Mouse (Mus musculus) cerebellum, adult 9-10 months (tissue): Measurements from ENCODE around the gene Taf10.

ENCODE experiments used
- DNase-seq: peaks from one replicate; pipeline ENCODE4 v3.0.0; 2022

Gene Taf10

DNA sequence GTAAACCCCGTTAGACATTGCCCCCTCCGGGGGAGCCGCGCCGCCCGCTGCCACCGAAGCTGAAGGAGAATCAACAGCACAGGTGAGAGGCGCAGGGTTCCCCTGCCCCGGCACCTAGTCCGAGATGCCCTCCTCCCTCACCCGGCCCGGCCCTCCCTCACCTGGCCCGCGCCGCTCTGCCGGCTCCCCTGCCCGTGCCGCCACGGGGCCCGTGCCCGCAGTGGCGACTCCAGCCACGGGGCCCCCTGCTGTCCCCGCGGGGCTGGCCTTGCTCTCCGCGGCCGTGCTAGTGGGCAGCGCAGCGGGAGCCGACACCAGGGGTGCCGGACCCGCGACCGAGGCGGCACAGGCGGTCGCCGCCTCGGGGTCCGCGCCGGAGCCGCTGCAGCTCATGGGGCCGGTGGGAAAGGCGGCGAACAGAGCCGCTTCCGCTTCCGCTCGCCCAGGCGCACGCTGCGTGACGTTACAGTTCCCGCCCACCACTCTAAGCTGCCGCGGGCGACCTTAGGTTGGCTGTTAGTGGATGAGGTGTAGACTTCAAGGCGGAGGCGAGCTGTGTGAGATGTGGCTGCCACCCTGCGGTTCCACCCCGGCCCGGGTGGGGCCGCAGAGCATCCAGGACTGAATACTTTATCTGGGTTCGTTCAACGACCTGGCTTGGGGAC lies at the start of gene Taf10:
Gene Taf10, minus strand, starts transcription at position 436 of the 665 bp plus-strand sequence.
- DNase-seq, result peak; percentile 85

DNA sequence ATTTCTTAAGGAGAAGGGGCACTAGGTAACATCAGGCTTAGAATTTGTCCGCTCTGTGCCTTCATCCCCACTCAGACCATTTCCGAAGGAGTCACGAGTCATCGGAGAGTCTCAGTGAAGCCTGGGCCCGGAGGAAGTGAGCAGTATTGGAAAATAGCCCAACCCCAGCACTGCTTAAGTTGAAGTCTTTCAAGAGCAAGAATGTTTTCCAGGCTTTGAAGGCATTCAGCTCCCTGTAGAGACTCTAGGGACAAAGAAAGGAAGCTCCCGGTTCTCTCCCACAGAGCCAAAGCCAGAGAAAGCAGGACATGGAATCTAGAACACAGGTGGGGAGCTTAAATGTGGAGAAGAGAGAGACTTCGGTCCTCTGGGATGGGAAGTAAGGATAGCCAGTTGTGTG lies 49.5 kb upstream of the Taf10 start:
- DNase-seq, result no peak

DNA sequence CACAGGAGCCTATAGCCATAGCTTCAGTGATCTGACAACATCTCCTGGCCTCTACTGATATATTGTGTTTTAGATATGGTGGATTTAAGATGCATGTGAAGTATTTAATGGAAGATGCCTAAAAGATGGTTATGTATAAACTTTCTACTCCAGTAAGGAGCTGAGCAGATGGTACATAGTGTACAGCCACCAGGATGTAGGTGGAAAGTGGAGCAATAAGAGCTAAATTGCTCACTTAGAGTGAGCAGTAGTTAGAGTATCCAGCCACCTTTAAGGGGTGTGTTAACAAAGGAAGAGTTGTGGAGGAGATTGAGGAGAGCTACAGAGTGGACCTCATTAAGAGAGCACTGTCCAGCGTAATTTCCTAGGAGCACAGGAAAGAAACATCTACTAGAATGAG lies 47.0 kb upstream of the Taf10 start:
- no peak for DNase-seq

DNA sequence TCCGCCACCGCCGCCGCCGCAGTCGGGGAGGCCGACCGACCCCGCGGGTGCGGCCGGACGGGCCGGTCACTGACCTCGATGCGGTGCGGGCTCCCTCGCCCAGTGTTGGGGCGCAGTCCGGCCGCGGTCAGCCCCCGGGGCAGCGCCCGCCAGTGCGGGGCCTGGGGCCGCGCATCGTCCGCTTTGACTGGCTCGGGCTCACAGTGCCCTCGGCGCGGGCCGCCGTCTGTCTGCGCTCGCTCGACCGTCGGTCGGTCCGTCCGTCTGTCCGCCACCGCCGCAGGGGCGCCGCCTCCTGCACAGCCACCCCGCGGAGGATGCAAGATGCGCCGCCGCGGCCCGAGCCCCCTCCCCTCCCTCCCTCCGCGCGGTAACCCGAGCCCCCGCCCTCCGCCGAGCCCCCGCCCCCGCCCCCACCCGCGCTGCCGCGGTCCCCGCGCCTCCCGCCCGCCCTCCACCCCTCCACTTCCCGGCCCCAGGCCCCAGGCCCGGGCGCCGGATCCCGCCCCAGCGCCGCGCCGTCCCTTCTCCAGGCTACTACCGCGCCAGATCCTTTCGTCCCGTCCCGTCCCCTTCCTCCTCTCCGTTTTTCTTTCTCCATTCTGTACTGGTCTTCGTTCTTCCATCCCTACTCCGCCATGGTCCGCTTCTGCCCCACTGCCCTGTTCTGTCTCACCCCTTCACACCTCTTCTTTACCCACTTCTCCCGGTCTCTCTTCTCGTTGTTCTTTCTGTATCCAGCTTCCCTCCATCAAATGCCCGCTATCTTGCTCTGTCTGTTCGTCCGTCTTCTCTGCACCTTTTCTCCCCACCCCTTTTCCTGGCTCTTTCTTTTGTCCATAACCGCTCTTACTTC lies 43.4 kb upstream of the Taf10 start, which contains the start of gene Dchs1:
Gene Dchs1, minus strand, starts transcription at position 370 of the 856 bp plus-strand sequence.
- no peak for DNase-seq

DNA sequence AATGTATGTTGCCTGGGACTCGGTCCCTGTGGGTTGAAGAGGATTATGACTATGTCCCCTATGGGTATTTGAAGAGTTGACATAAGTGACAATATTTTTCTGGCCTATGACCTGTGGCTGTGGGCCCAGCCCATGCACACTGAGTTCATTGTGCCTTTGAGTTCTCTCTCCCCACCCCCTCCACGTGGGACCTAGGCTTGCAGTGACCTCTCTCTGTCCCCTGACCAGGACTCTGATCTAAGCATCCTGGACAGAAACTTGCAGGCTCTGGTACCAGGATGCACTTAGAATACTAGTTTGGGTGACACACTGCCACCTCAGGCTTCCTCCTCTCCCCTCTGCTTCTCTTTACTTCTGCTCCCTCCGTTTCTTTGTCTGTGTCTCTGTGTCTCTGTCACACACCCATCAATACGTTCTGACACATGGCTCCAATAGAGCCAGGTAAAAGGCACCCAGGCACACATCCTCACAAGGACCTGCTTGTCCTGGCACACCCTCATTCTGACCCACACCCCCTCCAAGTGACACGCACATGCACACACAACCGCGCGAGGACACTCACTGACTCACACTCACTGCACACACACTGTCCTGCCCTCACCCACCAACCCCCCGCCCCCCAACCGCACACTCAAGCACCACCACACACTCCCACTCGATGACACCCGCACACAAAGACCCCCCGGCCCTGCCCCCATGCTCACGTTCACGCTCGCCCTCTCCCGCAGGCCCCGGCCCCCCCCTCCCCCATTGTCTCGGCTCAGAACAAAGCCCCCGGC lies 42.5 kb upstream of the Taf10 start:
- no peak for DNase-seq

DNA sequence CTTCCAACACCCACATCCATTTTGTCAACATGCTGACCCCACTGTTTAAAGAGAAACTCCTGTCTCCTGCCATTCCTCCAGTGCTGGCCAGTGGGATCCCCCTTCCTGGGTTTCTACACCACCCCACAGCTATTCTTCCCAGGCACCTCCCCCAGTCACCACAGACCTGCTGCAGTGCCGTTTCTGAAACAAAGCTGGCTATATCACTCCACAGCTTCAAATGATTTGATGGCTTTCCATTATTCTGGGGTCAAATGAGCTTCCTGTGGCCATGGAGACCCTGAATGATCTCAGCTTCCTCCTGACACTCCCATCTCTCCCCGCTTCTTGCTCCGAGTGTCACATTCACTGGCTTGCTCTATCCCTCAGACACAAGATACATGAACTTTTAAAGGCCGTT lies 40.4 kb upstream of the Taf10 start:
- DNase-seq, result no peak

DNA sequence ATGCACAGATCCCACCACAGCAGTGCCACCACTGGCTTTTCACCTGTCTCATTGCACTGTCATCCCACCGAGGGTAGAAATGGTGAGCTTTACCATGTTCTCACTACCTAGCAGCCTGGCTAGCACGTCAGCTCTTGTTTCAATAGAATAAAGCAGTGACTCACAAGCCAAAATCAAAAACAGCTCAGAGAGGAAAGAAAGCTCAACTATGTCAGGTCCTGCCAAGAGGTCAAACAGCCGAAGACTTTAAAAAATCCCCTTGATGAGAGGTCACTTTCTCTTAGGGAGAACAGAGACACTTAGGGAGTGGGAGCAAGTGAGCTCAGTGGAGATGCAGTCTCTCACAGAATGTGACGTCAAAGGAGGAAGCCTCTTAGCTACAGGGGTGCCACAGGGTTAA lies 39.7 kb upstream of the Taf10 start:
- no peak for DNase-seq

DNA sequence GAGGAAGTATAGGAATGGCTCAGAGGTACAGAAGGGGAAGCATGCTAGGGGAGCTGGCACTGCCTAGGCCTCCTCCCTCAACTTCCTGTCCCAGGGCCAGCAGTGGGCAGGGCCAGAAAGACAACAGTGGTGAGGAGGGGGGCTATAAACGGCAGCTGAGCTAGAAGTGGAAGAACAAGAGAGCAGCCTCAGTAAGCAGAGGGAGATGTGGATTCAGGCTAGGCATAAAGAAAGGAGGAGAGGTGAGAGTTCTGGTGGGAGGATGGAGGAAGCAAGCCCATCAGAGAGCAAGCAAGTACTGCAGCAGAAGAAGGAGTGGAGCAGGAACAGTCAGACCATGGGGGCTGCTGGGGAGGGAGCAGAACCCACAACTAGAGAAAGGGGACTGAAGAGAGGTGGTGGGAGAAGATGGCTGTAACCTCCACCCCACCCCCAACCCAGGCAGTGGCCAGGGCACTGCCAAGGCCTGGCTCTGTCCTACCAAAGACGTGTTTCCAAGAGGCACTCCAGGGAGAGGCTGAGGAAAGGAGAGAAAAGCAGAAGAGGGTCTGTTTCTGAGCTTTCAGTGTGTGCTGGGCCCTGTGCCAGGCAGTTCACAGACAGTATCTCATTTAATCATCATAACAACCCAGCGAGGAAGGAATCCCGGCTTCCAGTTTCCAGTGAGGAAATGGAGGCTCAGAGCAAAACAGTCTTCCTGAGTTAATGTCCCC lies 34.5 kb upstream of the Taf10 start:
- DNase-seq, result no peak

DNA sequence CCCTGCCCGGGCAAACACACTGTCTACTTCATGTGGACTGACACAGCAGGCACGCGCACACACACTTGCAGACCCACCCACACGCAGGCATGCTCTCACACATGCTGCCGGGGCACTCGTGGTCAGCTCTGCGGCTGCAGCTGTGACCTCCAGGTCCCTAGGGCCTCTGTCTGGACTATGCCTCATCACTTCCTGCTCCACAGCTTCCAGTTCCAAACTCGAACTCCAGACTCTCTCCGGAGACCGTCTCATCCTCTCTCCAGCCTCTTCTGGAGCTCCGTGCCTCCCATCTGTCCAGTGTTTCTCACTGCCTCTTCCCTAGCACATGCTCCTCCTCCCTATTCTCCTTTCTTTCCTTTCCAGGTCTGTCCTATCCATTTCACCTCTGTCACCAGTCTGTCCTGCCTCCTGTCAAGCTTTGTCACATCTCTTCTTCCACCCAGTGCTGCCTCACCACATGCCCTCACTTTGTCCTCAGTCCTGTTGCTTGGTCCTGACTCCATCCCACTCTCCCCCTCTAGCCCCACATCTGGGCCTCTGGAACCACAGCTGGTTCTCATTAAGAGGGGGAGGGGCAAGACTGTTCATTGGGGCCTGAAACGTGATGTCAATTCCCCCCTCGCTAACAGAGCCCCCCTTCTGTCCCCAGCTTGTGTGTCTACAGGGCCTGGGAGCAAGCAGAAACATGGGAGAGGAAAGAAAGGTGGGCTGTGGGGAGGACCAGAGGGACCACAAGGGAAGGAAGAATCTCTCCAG lies 33.8 kb upstream of the Taf10 start:
- DNase-seq, result no peak

DNA sequence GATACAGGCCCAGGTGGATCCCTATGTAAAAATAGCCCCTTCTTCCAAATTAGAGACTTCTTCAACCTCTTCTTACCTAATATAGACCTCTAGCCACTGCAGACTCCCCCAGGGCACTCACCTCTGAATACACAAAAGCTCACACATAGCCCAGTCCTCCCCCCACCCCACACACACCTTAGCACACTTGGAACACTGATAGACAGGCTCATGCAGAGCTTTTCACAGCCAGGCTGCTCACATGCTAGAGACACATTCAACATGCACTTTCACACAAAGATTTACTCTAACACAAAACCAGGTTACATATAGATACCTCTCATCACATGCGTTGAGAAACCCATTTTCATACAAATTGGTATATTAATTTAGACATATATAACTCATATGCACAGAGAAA lies 33.2 kb upstream of the Taf10 start:
- DNase-seq, result no peak

DNA sequence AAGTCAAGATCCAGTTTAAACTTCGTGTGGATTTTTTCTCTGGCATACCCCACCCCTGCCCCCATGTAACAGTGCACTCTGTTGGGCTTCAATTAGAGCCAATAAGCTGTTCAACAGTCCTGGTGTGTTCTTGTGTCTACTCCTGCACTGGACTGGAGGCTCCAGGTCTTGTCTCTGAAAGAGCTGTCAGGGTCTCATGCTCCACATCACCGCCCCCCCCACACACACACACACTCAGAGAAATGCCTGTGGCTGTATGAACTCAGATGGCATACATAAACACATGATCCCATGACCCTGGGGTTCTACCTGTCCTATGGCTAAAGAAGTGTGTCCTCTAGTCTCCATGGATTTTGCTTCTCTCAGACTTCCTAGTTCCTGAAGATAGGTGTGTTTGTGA lies 31.9 kb upstream of the Taf10 start:
- DNase-seq, result no peak

DNA sequence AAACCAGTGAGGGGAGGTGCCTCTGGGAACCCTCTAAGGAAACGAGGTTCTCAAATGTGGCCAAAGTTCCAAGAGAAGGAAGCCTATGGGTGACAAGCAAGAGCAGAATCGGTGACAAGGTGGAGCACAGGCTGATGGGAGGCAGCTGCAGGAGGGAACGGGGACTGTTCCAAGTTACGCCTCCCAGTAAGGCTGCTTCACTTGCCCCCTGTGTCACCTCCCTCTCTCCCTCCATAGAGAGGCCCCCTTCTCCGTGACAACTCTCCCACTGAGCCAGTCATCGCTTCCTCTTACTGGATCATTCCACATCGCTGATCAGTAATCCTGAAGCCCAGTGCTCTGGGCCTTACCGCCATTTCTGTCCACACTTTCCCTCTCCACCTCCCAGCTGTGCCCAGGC lies 30.5 kb upstream of the Taf10 start:
- no peak for DNase-seq

DNA sequence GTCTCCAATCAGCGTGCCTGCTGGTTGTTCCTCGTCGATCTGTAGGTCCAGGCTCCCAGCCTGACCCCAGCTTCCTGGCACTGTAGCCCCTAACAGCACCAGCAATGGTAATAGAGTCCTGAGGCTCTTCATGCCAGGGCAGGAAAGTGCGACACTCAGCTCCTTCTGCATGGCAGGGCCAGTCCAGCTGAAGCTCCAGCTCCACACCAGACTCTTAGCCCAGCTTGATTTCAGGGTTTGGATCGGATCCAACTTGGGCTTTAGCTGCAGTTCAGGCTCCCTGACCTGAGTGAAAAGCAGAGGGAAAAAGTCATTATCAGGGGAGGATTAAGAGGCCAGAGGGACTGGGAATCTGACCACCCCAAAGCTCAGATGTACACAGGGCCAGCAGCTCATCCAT lies 28.9 kb upstream of the Taf10 start:
- DNase-seq, result no peak

DNA sequence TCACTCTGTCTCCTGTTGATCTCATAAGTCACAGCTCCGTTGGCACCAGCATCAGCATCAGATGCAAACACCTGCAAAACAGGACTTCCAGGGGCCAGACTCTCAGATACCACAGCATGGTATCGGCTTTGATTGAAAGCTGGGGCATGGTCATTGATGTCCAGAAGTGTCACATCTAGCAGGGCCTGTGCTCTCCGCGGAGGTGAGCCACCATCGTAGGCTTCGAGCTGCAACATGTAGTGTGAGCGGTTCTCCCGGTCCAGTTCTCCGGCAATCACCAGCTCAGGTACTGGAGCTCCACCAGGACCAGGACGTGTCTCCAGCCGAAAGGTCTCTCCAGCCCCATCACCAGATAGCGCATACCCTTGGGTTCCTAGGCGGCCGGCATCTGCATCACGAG lies 28.2 kb upstream of the Taf10 start:
- DNase-seq, result no peak

DNA sequence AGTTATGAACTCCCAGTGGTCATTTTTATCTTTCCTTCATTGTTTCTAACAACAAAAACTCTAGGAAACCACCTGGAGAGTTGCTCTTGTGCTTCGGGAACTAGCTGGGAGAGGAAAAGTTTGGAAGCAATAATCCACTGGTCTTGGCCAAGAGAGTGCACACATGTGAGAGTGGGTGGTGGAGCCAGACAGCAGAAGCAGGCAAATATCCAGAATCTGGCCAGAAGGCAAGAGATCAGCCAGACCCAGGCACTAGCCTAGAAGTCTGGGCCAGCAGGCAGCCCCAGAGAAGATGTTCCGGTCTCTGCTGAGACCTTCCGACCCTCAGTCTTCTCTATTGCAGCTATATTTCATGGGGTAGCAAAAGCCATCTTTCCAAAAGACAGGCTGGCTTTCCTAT lies 25.8 kb upstream of the Taf10 start:
- no peak for DNase-seq

DNA sequence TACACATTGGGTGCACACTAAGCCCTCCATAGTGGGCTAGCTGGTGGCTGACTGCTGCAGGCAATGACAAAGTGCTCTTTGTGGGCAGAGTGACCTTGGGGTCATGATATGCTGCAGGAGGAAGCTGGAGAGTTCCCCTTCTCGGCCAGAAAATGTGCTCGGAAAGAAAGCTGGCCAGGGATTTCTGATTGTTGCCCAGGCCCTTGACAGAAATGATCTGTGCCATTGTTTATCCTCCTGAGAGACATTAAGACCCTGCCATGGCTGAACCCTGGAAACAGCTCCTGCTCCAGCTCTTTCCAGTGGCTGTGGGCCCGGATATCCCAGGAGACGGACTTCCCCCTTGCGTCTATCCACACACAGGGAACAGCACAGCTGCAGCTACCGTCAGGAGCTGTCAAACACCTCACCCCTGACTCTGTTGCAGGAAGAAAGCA lies 23.6 kb upstream of the Taf10 start:
- no peak for DNase-seq

DNA sequence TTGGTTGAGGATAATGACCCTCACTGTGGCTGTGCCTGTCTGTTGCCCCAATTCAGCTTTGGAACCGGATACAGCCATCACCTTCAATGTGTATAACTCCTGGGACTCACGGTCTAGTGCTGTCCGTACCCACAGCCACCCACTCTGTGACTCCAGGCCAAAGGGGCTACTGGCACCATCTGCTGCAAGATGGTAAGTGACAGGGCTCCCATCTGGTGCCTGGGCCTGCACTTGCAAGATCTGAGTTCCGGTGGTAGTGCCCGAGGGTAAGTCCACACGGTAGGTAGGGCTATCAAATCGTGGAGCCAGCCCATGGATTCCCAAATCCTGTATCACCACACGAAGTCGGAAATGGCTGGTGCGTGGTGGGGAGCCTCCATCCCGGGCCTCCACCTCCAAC lies 20.2 kb upstream of the Taf10 start:
- no peak for DNase-seq

DNA sequence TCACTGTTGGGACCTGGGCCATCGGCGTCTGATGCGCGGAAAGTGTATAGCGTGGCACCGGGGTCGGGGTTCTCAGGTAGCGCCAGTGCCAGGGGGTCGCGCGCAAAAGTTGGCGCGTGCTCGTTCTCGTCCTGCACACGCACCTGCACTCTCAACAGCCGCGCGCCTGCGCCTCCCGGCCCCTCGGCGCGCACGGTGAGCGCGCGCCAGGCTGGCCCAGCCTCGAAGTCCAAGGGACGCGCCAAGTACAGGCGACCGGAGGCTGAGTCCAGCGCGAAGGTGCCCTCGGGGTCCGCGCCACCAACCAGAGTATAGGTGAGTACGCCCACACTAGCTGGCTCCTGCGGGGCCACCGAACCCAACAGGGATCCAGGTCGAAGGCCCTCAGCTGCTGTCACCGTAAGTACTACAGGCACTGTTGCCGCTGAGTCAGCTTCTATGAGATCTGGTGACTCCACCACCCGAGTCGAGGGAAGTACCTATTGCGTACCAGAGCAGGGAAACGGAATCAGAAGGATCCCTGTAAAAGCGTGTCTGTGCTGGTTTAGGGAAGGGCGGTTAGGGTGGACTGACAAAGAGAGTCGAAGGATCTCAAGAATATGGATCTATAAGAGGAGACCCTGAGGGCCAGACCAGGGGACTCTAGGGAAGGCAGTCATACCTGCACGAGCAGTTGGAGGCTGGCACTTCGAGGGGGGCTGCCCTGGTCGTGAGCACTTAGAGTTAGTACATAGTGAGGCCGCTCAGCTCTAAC lies 18.5 kb upstream of the Taf10 start:
- no peak for DNase-seq

DNA sequence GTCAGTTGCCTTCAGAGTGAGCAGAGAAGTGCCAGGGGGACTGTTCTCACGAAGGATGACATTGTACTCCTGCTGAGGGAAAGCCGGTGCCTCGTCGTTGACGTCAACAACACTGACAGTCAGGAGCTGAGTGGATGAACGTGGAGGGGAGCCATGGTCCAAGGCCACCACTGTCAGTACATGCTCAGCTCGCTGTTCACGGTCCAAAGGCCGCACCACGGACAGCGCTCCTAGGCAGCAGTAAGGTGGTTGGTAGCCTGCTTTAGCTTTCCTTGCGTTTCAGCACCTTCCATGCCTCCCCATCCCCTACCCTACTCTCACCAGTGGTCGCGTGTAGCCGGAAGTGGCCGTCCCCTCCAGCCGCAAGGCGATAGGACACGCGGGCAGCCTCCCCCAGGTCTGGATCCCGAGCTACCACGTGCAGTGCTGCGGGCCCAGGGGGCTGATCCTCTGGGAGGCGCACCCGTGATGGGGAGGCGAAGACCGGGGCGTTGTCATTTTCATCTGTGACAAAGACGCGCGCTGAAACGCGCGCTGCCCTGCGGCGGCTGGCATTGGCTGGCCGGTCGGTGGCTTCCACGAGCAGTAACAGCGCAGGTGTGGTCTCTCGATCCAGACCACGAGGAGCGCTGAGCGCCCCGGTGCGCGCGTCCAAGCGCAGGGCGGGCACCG lies 17.8 kb upstream of the Taf10 start:
- no peak for DNase-seq

DNA sequence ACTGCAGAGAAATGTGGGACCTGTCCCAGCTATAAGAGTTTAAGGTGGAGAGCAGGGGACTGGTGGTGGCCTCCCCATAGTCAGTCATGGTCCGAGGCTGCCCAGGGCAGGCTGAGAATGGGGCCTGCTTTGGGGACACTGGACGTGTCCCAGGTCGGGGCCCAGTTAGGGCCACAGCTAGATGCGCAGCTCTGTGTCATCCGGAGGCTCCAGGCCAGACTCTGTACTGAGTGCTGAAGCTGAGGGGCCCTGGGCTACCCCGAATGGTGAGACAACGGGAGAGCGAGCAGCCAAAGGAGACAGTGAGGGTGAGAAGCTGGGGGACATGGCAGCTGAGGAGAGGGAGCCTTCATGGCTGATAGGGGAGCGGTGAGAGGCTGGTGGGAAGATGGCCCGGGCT lies 9.1 kb upstream of the Taf10 start:
- DNase-seq, result no peak

DNA sequence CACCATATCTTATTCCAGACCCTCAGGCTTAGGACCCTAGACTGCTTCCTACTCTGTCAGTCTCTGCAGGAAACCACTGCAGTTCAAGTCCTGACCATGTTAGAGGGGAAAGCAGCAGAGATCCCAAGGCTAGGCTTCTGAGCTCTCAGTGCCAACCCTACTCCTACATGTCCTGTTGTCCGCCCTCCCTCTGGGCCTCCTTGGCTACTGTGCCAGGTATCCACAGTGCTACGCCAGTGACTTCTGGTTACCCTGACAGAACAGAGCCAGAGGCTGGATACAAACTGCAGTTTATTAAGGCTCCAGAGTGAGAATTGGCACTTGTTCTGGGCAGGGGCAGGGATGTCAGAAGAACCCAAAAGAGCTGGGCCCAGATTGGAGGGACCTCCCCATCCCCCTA lies 8.6 kb upstream of the Taf10 start:
- peak; percentile 74 for DNase-seq
